Comparison of ENCODE assay signal across 8 mouse cellular contexts in the genomic region with DNA sequence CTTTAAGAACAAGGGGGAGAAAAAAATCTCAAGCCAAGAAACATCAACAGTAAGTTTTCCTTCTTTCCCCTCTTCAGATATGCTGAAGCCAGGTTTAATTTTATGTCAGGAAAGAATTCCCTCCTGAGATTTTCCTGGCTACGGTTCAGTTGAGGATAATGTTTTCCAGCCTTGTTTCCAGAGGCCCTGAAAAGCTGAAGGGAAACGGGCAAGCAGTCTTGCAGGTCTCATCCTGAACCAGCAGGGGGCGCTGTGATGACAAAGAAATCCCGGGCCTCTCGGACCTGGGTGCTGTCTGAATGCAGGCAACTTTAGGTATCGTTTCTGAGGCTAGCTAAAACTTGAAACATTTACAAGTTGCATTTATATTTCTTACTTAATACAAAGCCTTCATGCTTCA.
DNase-seq lines count a peak whose midpoint lies in the region; ATAC-seq and TF ChIP-seq lines count a peak whose summit lies in the region.

No protein-coding gene starts in this region.

- peaks cover 8% of the 10 kb centered on the region; the same call in 1 of the 2 replicates for H3K4me1 ChIP-seq in embryonic facial prominence, embryonic 15.5 days
- no peaks in the 10 kb centered on the region; the same call in 1 of the 2 replicates for H3K4me1 ChIP-seq in heart, postnatal 0 days (ENCODE audit: control insufficient read depth, insufficient read depth)
- no peaks in the 10 kb centered on the region for H3K4me1 ChIP-seq in lung, embryonic 16.5 days (replicated peaks; ENCODE audit: control insufficient read depth, insufficient read depth, low read length)

- H3K9me3 ChIP-seq in embryonic facial prominence, embryonic 15.5 days (replicated peaks) = no peaks in the 10 kb centered on the region
- H3K9me3 ChIP-seq in heart, postnatal 0 days (replicated peaks; ENCODE audit: control insufficient read depth, low read length) = no peaks in the 10 kb centered on the region; the same call in 1 of the 2 replicates
- no peaks in the 10 kb centered on the region for H3K9me3 ChIP-seq in lung, embryonic 16.5 days (ENCODE audit: control insufficient read depth, low read length)

- peak overlapping the region; percentile 77 for H3K27ac ChIP-seq in embryonic facial prominence, embryonic 15.5 days (replicated peaks)
- no peak overlapping the region for H3K27ac ChIP-seq in heart, postnatal 0 days (ENCODE audit: low read depth)
- H3K27ac ChIP-seq in lung, embryonic 16.5 days (ENCODE audit: low read length) = no peak overlapping the region

- DNase-seq in A20 (ENCODE audit: low read depth, low spot score) = peak; percentile 38
- peak; percentile 91 to 93 for DNase-seq in adrenal gland, postnatal 36 days
- DNase-seq in heart, postnatal 0 days (ENCODE audit: low spot score) = peak; percentile 72
- DNase-seq in layer of hippocampus, adult 11-12 months (ENCODE audit: low spot score) = peak; percentile 77
- peak; percentile 92 for DNase-seq in ovary, postnatal 10 days (ENCODE audit: low spot score)
- peak; percentile 64 for DNase-seq in thymus, postnatal 0 days (ENCODE audit: low spot score)

- 1% methylated on average over 6 of the region's 6 CpGs for WGBS in embryonic facial prominence, embryonic 15.5 days
- 1% methylated on average over 6 of the region's 6 CpGs for WGBS in heart, postnatal 0 days
- 4% methylated on average over 6 of the region's 6 CpGs for WGBS in lung, embryonic 16.5 days

- no peak for ATAC-seq in embryonic facial prominence, embryonic 15.5 days (ENCODE audit: insufficient number of reproducible peaks, low FRiP score, low TSS enrichment, low read depth)
- ATAC-seq in heart, postnatal 0 days (ENCODE audit: insufficient read depth, low read depth) = peak; percentile 75
- peak; percentile 77 for ATAC-seq in lung, embryonic 16.5 days (ENCODE audit: low read depth)

- no peaks in the 10 kb centered on the region for H3K36me3 ChIP-seq in embryonic facial prominence, embryonic 15.5 days
- H3K36me3 ChIP-seq in heart, postnatal 0 days (replicated peaks; ENCODE audit: control insufficient read depth, insufficient read depth, low read length) = no peaks in the 10 kb centered on the region
- H3K36me3 ChIP-seq in lung, embryonic 16.5 days (ENCODE audit: control insufficient read depth, insufficient read depth, low read length) = no peaks in the 10 kb centered on the region

- no peak overlapping the region for H3K9ac ChIP-seq in embryonic facial prominence, embryonic 15.5 days
- no peak overlapping the region for H3K9ac ChIP-seq in heart, postnatal 0 days (replicated peaks; ENCODE audit: low read depth, low read length)
- H3K9ac ChIP-seq in lung, embryonic 16.5 days (ENCODE audit: low read length) = no peak overlapping the region

- H3K4me2 ChIP-seq in embryonic facial prominence, embryonic 15.5 days (replicated peaks) = 0 out of 2 replicates have a peak overlapping the region, but pooled peaks have one; percentile 17
- H3K4me2 ChIP-seq in heart, postnatal 0 days (ENCODE audit: low read depth, low read length) = no peak overlapping the region
- no peak overlapping the region for H3K4me2 ChIP-seq in lung, embryonic 16.5 days (ENCODE audit: low read depth, low read length)

- no peak for TF ChIP-seq EP300 in heart, postnatal 0 days (IDR thresholded peaks at IDR 0.05; ENCODE audit: low read depth)

- no peak overlapping the region for H3K4me3 ChIP-seq in embryonic facial prominence, embryonic 15.5 days (replicated peaks)
- no peak overlapping the region for H3K4me3 ChIP-seq in heart, postnatal 0 days (ENCODE audit: low read depth, low read length)
- H3K4me3 ChIP-seq in lung, embryonic 16.5 days (ENCODE audit: low read length) = no peak overlapping the region

- peak; percentile 90 for TF ChIP-seq CTCF in heart, postnatal 0 days (IDR thresholded peaks at IDR 0.05; ENCODE audit: low read depth)

- H3K27me3 ChIP-seq in embryonic facial prominence, embryonic 15.5 days = no peaks in the 10 kb centered on the region
- H3K27me3 ChIP-seq in heart, postnatal 0 days (ENCODE audit: control insufficient read depth, insufficient read depth, low read length) = no peaks in the 10 kb centered on the region
- H3K27me3 ChIP-seq in lung, embryonic 16.5 days (ENCODE audit: control insufficient read depth, insufficient read depth, low read depth, low read length) = no peaks in the 10 kb centered on the region

Comparison
In these comparisons a context has a peak if more than half of its experiments do, and no peak if none do; other contexts are left out.
1. DNase-seq: peak in every context shown above with its lines; median percentile 92 in adrenal gland, postnatal 36 days; 92 in ovary, postnatal 10 days; 77 in layer of hippocampus, adult 11-12 months; 72 in heart, postnatal 0 days; 64 in thymus, postnatal 0 days; 38 in A20.